Mouse (Mus musculus) liver, embryonic 15.5 days (tissue): ENCODE results near the gene Rsad2. TPM values are rescaled to one million over a fixed set of nuclear protein-coding genes. Genes with fewer than 3 reads are reported as not detected.
"Not testable (repeated sequence)": the region's sequence is repeated elsewhere in the genome, so short reads cannot be mapped to it uniquely, and the experiment has no call there.

Experiments
- ATAC-seq: fragments of 200-750 bp; cut with Nextera tagmentation; 2 replicates; pipeline ENCODE4 v1.8.0; 2017; ENCODE audit warnings: moderate number of reproducible peaks, mild to moderate bottlenecking, moderate library complexity; ENCODE audit not compliant: insufficient read depth
- H3K27ac ChIP-seq: fragments of 300-500 bp; sonication (generic); replicated peaks from 2 replicates; pipeline ENCODE4 v1.5.1; 2015; ENCODE audit warnings: mild to moderate bottlenecking, inconsistent platforms
- H3K27me3 ChIP-seq: fragments of 300-500 bp; sonication (generic); 2 replicates; pipeline ENCODE4 v1.6.1; 2015; ENCODE audit warnings: mild to moderate bottlenecking, inconsistent platforms
- H3K36me3 ChIP-seq: fragments of 300-500 bp; sonication (generic); replicated peaks from 2 replicates; pipeline ENCODE4 v1.6.1; 2015; ENCODE audit warnings: moderate library complexity, mild to moderate bottlenecking, inconsistent platforms
- H3K4me1 ChIP-seq: fragments of 300-500 bp; sonication (generic); replicated peaks from 2 replicates; pipeline ENCODE4 v1.6.1; 2015; ENCODE audit warnings: inconsistent platforms
- H3K4me2 ChIP-seq: fragments of 300-500 bp; sonication (generic); 2 replicates; pipeline ENCODE4 v1.6.1; 2015; ENCODE audit warnings: moderate library complexity, mild to moderate bottlenecking, inconsistent platforms
- H3K4me3 ChIP-seq: fragments of 300-500 bp; sonication (generic); replicated peaks from 2 replicates; pipeline ENCODE4 v1.5.1; 2015; ENCODE audit warnings: mild to moderate bottlenecking, inconsistent platforms
- H3K9ac ChIP-seq: fragments of 300-500 bp; sonication (generic); 2 replicates; pipeline ENCODE4 v1.6.1; 2015; ENCODE audit warnings: moderate library complexity, mild to moderate bottlenecking, inconsistent platforms
- H3K9me3 ChIP-seq: fragments of 300-500 bp; sonication (generic); replicated peaks from 2 replicates; pipeline ENCODE4 v1.6.1; 2016; ENCODE audit warnings: inconsistent platforms
- whole genome bisulfite sequencing: fragments of 180-500 bp; shearing (Covaris S2); methylation state at CpG from one replicate; pipeline ENCODE4 v1.1.7; 2015; ENCODE audit warnings: mixed read lengths; ENCODE audit not compliant: insufficient replicate concordance; 5-methylcytosine and 5-hydroxymethylcytosine counted together
- polyA plus RNA-seq: library from polyadenylated mRNA; unstranded; fragments of >200 nt; fragmentation: Nextera tagmentation; extraction: Ambion mirVana; gene quantifications from 2 replicates; pipeline ENCODE4 v1.2.1, GENCODE M21; 2015

Gene Rsad2
- polyA plus RNA-seq = 9.2 and 9.6 TPM in 2 replicates

DNA sequence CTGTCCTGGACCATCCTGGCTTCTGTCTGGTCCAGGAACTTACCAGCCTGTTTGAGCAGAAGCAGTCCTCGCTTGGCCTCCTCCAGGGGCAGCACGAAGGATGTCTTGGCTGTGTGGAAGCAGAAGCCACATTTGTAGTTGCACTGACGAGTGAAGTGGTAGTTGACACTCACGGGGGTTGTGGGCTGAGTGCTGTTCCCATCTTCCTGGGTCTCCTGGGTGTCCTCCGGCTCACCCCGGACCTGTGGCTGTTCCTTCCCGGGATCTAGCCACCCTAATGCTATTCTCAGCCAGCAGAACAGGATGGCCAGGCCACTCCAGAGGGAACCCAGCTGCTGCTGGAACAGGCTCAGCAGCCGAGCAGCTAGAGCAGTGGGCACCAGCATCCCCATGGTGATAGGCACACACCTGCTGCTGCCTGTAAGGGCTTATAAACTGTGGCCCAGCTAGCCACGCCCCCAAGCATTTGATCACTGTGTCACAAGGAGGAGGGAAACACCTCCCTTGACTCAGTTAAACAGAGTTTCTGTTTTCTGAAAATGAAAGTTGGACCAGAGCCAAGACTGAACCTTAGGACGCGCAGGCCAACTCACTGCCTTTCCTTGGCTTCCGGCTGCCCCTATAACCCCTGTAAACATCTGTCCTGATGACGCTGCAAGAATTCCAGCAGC, at the start of gene Rsad2:
Rsad2 (minus strand) TSS at position 425 of the 671 bp plus-strand sequence.
- H3K4me3 ChIP-seq = peak within 1 kb of the TSS; percentile 30
- H3K4me2 ChIP-seq = peak within 1 kb of the TSS; percentile 51
- no peaks in the 10 kb centered on the region for H3K9me3 ChIP-seq
- no peak within 1 kb of the TSS for H3K9ac ChIP-seq
- no peaks in the 10 kb centered on the region for H3K27me3 ChIP-seq
- no peaks in the 10 kb centered on the region for H3K36me3 ChIP-seq
- peak; percentile 83 for ATAC-seq
- H3K27ac ChIP-seq = peak within 1 kb of the TSS; percentile 45
- H3K4me1 ChIP-seq = peaks cover 24% of the 10 kb centered on the region
- WGBS = 41% methylated on average over 13 of the region's 13 CpGs

- Histone ChIP-seq H3K27ac (no peak overlapping the region), H3K27me3 (no peaks in the 10 kb centered on the region), H3K4me2 (no peak overlapping the region), H3K4me3 (no peak overlapping the region), H3K9me3 (no peaks in the 10 kb centered on the region), H3K9ac (no peak overlapping the region), H3K4me1 (no peaks in the 10 kb centered on the region), H3K36me3 (no peaks in the 10 kb centered on the region)
- WGBS = 64% methylated on average over 3 of the region's 3 CpGs
- no peak for ATAC-seq
These were observed 44.8 kb upstream of the Rsad2 start for GRCm38 (mm10) chr12:26501042-26501441.

DNA sequence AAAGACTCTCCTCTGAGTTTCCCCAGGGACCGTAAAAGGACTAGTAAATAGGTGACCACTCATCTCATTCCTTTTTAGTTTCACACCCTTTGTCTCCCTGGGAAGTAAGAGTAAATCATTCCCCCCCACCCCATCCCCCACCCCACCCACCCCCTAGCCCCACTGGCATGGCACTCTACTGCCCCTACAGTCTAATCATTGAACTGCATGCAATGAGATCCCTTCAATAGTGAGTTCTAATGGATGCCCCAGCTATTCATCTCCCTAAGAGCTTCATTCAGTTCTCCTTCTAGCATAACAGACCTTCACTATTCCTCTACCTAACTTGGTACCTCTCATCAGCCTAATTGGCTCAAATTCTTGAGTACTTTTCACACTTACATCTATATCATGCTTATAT, 33.7 kb upstream of the Rsad2 start:
- H3K4me1 ChIP-seq = peaks cover 35% of the 10 kb centered on the region
- H3K9ac ChIP-seq = no peak overlapping the region
- no peak overlapping the region for H3K4me3 ChIP-seq
- H3K4me2 ChIP-seq = no peak overlapping the region
- 80% methylated on average over 1 of the region's 1 CpGs for WGBS
- H3K36me3 ChIP-seq = no peaks in the 10 kb centered on the region
- H3K27ac ChIP-seq = no peak overlapping the region
- no peaks in the 10 kb centered on the region for H3K9me3 ChIP-seq
- H3K27me3 ChIP-seq = no peaks in the 10 kb centered on the region
- no peak for ATAC-seq

DNA sequence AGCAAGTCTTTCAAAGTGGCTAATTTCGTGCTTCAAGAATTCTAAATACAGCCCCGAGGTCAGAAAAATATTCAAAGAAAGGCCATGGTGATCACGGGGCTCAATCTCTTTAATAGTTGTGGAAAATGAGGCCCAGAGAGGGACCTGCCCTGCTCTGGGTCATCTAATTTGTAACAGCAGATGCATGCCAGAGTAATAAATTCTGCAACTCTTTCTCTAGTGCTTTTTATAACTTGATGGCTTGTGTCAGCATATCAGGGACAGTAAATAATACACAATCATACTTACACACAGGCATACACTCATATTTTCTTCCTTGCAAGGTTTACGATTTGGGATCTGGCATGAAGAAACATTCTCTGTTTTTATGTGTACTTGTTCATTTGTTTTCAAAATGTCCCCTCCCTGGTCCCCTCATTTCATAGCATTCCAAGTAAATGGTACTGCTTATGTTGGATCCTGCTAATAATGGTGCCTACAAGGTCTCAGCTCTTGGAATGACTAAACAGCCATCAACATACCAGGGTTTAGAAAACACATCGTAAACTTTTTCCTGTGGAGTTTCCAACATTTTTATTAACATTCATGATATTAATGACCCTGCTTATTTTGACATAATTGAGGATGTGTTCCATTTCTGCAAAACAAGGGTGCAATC, 32.5 kb upstream of the Rsad2 start:
- WGBS = 68% methylated on average over 5 of the region's 5 CpGs
- Histone ChIP-seq H3K4me3 (no peak overlapping the region), H3K4me1 (peaks cover 43% of the 10 kb centered on the region), H3K27ac (no peak overlapping the region), H3K9me3 (no peaks in the 10 kb centered on the region), H3K36me3 (no peaks in the 10 kb centered on the region), H3K9ac (no peak overlapping the region), H3K27me3 (no peaks in the 10 kb centered on the region), H3K4me2 (no peak overlapping the region)
- ATAC-seq = no peak

GRCm38 (mm10) chr12:26487874-26488616, 31.8 kb upstream of the Rsad2 start:
- peaks cover 43% of the 10 kb centered on the region for H3K4me1 ChIP-seq
- no peaks in the 10 kb centered on the region for H3K9me3 ChIP-seq
- 47% methylated on average over 14 of the region's 14 CpGs for WGBS
- H3K36me3 ChIP-seq = no peaks in the 10 kb centered on the region
- ATAC-seq = no peak
- no peak overlapping the region for H3K27ac ChIP-seq
- H3K4me2 ChIP-seq = no peak overlapping the region
- no peaks in the 10 kb centered on the region for H3K27me3 ChIP-seq
- no peak overlapping the region for H3K9ac ChIP-seq
- no peak overlapping the region for H3K4me3 ChIP-seq

DNA sequence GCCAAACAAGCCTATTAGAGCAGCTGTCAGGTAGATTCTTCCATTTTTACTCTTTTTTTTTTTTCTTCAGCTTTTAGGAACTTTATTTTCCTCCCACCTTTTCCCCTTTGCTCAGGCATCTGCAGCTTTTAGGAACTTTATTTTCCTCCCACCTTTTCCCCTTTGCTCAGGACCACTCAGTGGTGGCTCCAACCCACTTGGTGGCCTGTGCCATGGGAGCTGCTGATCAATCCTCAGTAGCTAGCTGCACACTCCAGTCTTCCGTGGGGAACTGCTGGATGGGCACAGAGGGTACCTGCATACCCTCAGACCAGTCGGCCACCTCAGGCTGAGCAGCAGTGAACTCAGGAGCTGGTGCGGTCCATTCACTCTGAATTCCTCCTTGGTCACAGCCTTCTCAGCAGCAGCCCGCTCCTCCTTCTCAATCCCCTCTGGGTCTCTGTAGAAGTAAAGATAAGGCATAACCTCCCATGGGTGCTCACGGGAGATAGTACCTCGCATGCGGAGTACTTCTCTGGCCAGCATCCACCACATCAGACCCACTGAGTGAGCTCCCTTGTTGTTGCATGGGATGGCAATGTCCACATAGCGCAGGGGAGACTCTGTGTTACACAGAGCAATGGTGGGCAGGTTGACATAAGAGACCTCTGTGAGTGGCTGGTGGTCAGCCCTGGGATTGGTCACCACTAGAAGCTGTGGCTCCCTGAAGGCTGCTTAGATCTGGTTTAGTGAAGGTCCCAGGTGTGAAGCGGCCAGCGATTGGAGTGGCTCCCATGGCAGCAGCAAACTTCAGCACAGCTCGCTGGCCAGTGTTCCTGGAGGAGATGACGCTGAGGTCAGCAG, 29.7 kb upstream of the Rsad2 start:
- H3K9ac ChIP-seq, H3K9me3 ChIP-seq, H3K27me3 ChIP-seq, H3K36me3 ChIP-seq: not testable (repeated sequence)
- H3K27ac ChIP-seq = peak overlapping the region; percentile 72
- peaks cover 43% of the 10 kb centered on the region for H3K4me1 ChIP-seq
- ATAC-seq = peak; percentile 77
- peak overlapping the region; percentile 56 for H3K4me2 ChIP-seq
- WGBS = 46% methylated on average over 12 of the region's 12 CpGs
- H3K4me3 ChIP-seq = peak overlapping the region; percentile 25

DNA sequence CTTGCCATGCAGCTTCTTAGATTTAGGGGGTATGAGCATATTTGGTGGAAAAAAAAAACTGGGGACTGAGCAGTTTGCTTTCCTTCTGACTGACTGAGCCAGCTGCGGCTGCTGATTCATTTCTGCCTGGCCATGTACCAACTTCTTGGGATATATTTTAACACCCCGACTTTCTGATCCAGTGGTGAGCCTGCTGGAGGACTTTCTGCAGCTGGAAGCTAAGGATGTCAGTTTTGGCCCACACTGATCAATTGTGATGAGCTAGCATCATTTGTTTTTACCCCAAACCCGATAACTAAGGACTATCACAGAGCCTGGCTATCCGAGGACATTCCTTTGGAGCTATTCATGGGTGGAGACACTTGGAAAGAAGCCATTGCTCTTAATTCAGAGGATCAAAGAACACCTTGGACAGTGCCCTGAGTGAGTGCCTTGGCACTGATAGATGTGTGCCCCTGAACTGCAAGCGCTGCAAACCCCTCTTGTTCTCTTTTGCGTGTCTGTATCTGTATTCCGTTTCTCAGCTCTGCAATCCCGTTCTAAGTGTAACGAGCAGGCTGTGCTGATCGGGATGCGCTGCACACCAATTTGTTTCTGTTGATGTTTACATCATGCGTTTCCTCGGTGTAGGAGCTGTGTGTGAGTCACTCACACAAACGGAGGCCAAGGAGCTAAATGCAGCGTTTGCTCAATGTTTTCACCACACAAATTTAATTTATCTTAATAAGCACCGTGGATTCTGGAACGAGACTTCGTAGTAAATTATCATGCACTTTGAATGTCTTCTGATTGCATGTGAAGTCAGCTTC, 22.1 kb upstream of the Rsad2 start:
- no peak for ATAC-seq
- Histone ChIP-seq H3K27me3 (no peaks in the 10 kb centered on the region), H3K36me3 (peaks cover 28% of the 10 kb centered on the region), H3K4me2 (no peak overlapping the region), H3K4me3 (no peak overlapping the region), H3K27ac (no peak overlapping the region), H3K9me3 (no peaks in the 10 kb centered on the region), H3K9ac (no peak overlapping the region), H3K4me1 (peaks cover 28% of the 10 kb centered on the region)
- WGBS = 81% methylated on average over 18 of the region's 18 CpGs

- Histone ChIP-seq H3K4me3 (no peak overlapping the region), H3K36me3 (peaks cover 28% of the 10 kb centered on the region), H3K27me3 (no peaks in the 10 kb centered on the region), H3K4me2 (peak overlapping the region; percentile 9; the same call in 1 of the 2 replicates), H3K4me1 (peaks cover 40% of the 10 kb centered on the region), H3K9me3 (no peaks in the 10 kb centered on the region), H3K27ac (peak overlapping the region; percentile 69), H3K9ac (no peak overlapping the region)
- ATAC-seq = no peak
- WGBS = 36% methylated on average over 5 of the region's 5 CpGs
These were observed 20.9 kb upstream of the Rsad2 start for GRCm38 (mm10) chr12:26477198-26477597.

DNA sequence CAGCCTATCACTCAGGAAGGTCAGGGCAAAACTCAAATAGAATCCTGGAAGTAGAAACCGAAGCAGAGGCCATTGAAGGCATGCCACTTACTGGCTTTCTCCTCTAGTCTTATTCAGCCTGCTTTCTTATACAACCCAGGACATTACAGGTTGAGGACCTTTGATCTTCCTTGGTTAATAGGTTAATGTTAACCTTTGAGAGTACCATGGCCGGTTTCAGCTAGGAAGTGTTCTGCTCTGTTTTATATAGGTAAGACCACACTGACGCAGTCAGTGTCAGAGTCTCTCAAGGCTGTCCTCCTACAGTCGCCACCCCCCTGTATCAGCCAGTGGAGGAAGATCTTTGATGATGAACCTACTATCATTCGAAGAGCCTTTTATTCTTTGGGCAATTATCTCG, 17.5 kb upstream of the Rsad2 start:
- Histone ChIP-seq H3K4me2 (peak overlapping the region; percentile 98), H3K9me3 (no peaks in the 10 kb centered on the region), H3K4me1 (peaks cover 72% of the 10 kb centered on the region), H3K4me3 (no peak overlapping the region), H3K36me3 (peaks cover 20% of the 10 kb centered on the region), H3K27ac (peak overlapping the region; percentile 93), H3K9ac (no peak overlapping the region), H3K27me3 (no peaks in the 10 kb centered on the region)
- ATAC-seq = no peak
- WGBS = 64% methylated on average over 6 of the region's 6 CpGs

- WGBS = 27% methylated on average over 3 of the region's 3 CpGs
- ATAC-seq = peak; percentile 95
- peak overlapping the region; percentile 22 for H3K4me3 ChIP-seq
- no peaks in the 10 kb centered on the region for H3K9me3 ChIP-seq
- H3K4me2 ChIP-seq = peak overlapping the region; percentile 98
- H3K27me3 ChIP-seq = no peaks in the 10 kb centered on the region
- peak overlapping the region; percentile 47; the same call in 1 of the 2 replicates for H3K9ac ChIP-seq
- H3K27ac ChIP-seq = peak overlapping the region; percentile 93
- peaks cover 12% of the 10 kb centered on the region for H3K36me3 ChIP-seq
- peaks cover 77% of the 10 kb centered on the region for H3K4me1 ChIP-seq
These were observed 16.7 kb upstream of the Rsad2 start for GRCm38 (mm10) chr12:26472770-26473481.
